Mouse (Mus musculus) heart, postnatal 0 days (tissue): ENCODE measurements around the gene Plekhm2. TPM values are rescaled to one million over a fixed set of nuclear protein-coding genes. Genes with fewer than 3 reads are reported as not detected.

ENCODE experiments used
- ATAC-seq: fragments of 200-750 bp; cut with Nextera tagmentation; 2 replicates; pipeline ENCODE4 v1.8.0; 2017; ENCODE audit warnings: low read depth, moderate number of reproducible peaks, moderate library complexity; ENCODE audit not compliant: insufficient read depth
- DNase-seq: peaks from one replicate; pipeline ENCODE4 v3.0.0-alpha.2; 2016; ENCODE audit warnings: low spot score
- H3K27ac ChIP-seq: fragments of 300-500 bp; sonication (generic); 2 replicates; pipeline ENCODE4 v1.5.1; 2014; ENCODE audit warnings: low read depth, mild to moderate bottlenecking
- H3K27me3 ChIP-seq: fragments of 300-500 bp; sonication (generic); 2 replicates; pipeline ENCODE4 v1.6.1; 2014; ENCODE audit warnings: low read length, mixed read lengths; ENCODE audit not compliant: control insufficient read depth, insufficient read depth
- H3K36me3 ChIP-seq: fragments of 300-500 bp; sonication (generic); replicated peaks from 2 replicates; pipeline ENCODE4 v1.6.1; 2014; ENCODE audit warnings: low read length, mixed read lengths; ENCODE audit not compliant: control insufficient read depth, insufficient read depth
- H3K4me1 ChIP-seq: fragments of 300-500 bp; sonication (generic); 2 replicates; pipeline ENCODE4 v1.6.1; 2014; ENCODE audit warnings: antibody characterized with exemption; ENCODE audit not compliant: control insufficient read depth, insufficient read depth
- H3K4me2 ChIP-seq: fragments of 300-500 bp; sonication (generic); 2 replicates; pipeline ENCODE4 v1.6.1; 2014; ENCODE audit warnings: low read depth, mild to moderate bottlenecking, low read length, moderate library complexity
- H3K4me3 ChIP-seq: fragments of 300-500 bp; sonication (generic); 2 replicates; pipeline ENCODE4 v1.5.1; 2014; ENCODE audit warnings: low read depth, low read length
- H3K9ac ChIP-seq: fragments of 300-500 bp; sonication (generic); replicated peaks from 2 replicates; pipeline ENCODE4 v1.6.1; 2014; ENCODE audit warnings: low read depth, low read length, mixed read lengths
- H3K9me3 ChIP-seq: fragments of 300-500 bp; sonication (generic); replicated peaks from 2 replicates; pipeline ENCODE4 v1.6.1; 2016; ENCODE audit warnings: low read length; ENCODE audit not compliant: control insufficient read depth
- CTCF ChIP-seq: IDR thresholded peaks from 2 replicates; pipeline ENCODE4 v1.5.1; 2016; ENCODE audit warnings: antibody characterized with exemption, control low read depth, low read depth
- EP300 ChIP-seq: IDR thresholded peaks from 2 replicates; pipeline ENCODE4 v1.6.1; 2016; ENCODE audit warnings: antibody characterized with exemption, low read depth
- WGBS: fragments of 180-500 bp; shearing (Covaris S2); extraction: QIAGEN DNeasy Blood & Tissue Kit; methylation state at CpG from one replicate; pipeline ENCODE4 v1.1.7; 2014; 5-methylcytosine and 5-hydroxymethylcytosine counted together
- polyA plus RNA-seq: library from polyadenylated mRNA; unstranded; fragments of >200 nt; fragmentation: Nextera tagmentation; extraction: Ambion mirVana; gene quantifications from 2 replicates; pipeline ENCODE4 v1.2.1, GENCODE M21; 2015
- total RNA-seq: library from RNA; depleted of rRNA; stranded (reverse); fragments of >200 nt; gene quantifications from 2 replicates; pipeline ENCODE4 v1.2.3, GENCODE M21; 2014; ENCODE audit warnings: low replicate concordance

Plekhm2 gene
- total and polyA plus RNA-seq, 2 experiments from 2014 or later, result 7.0 to 43.3 TPM

- no peak for ATAC-seq
- Histone ChIP-seq H3K9ac (no peak overlapping the region), H3K27ac (no peak overlapping the region), H3K4me2 (no peak overlapping the region), H3K36me3 (peaks cover 73% of the 10 kb centered on the region), H3K9me3 (no peaks in the 10 kb centered on the region), H3K4me1 (peaks cover 26% of the 10 kb centered on the region), H3K27me3 (no peaks in the 10 kb centered on the region), H3K4me3 (no peak overlapping the region)
- TF ChIP-seq CTCF (peak; percentile 15; the same call in 1 of the 2 replicates), EP300 (no peak)
- WGBS, result 75% methylated on average over 11 of the region's 11 CpGs
- DNase-seq, result no peak
Measured at GRCm38 (mm10) chr4:141639474-141639873, 25.2 kb downstream of the Plekhm2 start.

- no peak overlapping the region for H3K27ac ChIP-seq
- DNase-seq, result no peak
- ATAC-seq, result no peak
- H3K27me3 ChIP-seq, result no peaks in the 10 kb centered on the region
- 92% methylated on average over 5 of the region's 5 CpGs for WGBS
- H3K9me3 ChIP-seq, result no peaks in the 10 kb centered on the region
- H3K9ac ChIP-seq, result no peak overlapping the region
- H3K36me3 ChIP-seq, result peaks cover 94% of the 10 kb centered on the region
- no peak overlapping the region for H3K4me3 ChIP-seq
- TF ChIP-seq EP300 (no peak), CTCF (no peak)
- peaks cover 4% of the 10 kb centered on the region for H3K4me1 ChIP-seq
- no peak overlapping the region for H3K4me2 ChIP-seq
Measured at GRCm38 (mm10) chr4:141636693-141637092, 28.0 kb downstream of the Plekhm2 start.

GRCm38 (mm10) chr4:141635991-141636390 is 28.7 kb downstream of the Plekhm2 start:
- TF ChIP-seq CTCF (no peak), EP300 (no peak)
- WGBS, result 81% methylated on average over 9 of the region's 9 CpGs

GRCm38 (mm10) chr4:141632111-141632873 is 32.4 kb downstream of the Plekhm2 start:
- no peak overlapping the region for H3K9ac ChIP-seq
- DNase-seq (no peak), ATAC-seq (no peak)
- peaks cover 97% of the 10 kb centered on the region for H3K36me3 ChIP-seq
- H3K27ac ChIP-seq, result no peak overlapping the region
- no peak overlapping the region for H3K4me2 ChIP-seq
- no peak overlapping the region for H3K4me3 ChIP-seq
- H3K27me3 ChIP-seq, result no peaks in the 10 kb centered on the region
- no peaks in the 10 kb centered on the region for H3K9me3 ChIP-seq
- WGBS, result 81% methylated on average over 21 of the region's 21 CpGs
- no peak for TF ChIP-seq EP300
- TF ChIP-seq CTCF, result no peak
- no peaks in the 10 kb centered on the region for H3K4me1 ChIP-seq

More at GRCm38 (mm10) chr4:141635991-141636390, 28.7 kb downstream of the Plekhm2 start:
- DNase-seq (no peak), ATAC-seq (no peak)
- Histone ChIP-seq H3K27ac (no peak overlapping the region), H3K4me2 (no peak overlapping the region), H3K4me3 (no peak overlapping the region), H3K27me3 (no peaks in the 10 kb centered on the region), H3K36me3 (peaks cover 94% of the 10 kb centered on the region), H3K9ac (no peak overlapping the region), H3K9me3 (no peaks in the 10 kb centered on the region), H3K4me1 (no peaks in the 10 kb centered on the region)

- no peaks in the 10 kb centered on the region for H3K27me3 ChIP-seq
- H3K4me2 ChIP-seq, result no peak overlapping the region
- peaks cover 95% of the 10 kb centered on the region for H3K36me3 ChIP-seq
- ATAC-seq (no peak), DNase-seq (no peak)
- H3K4me1 ChIP-seq, result no peaks in the 10 kb centered on the region
- no peaks in the 10 kb centered on the region for H3K9me3 ChIP-seq
- H3K9ac ChIP-seq, result no peak overlapping the region
- no peak overlapping the region for H3K27ac ChIP-seq
- WGBS, result 95% methylated on average over 20 of the region's 20 CpGs
- TF ChIP-seq EP300 (no peak), CTCF (no peak)
- no peak overlapping the region for H3K4me3 ChIP-seq
Measured at GRCm38 (mm10) chr4:141631250-141631649, 33.4 kb downstream of the Plekhm2 start.

GRCm38 (mm10) chr4:141630021-141630420 is 34.7 kb downstream of the Plekhm2 start:
- TF ChIP-seq EP300 (no peak), CTCF (no peak)
- Histone ChIP-seq H3K36me3 (peaks cover 94% of the 10 kb centered on the region), H3K27ac (no peak overlapping the region), H3K4me3 (no peak overlapping the region), H3K4me1 (no peaks in the 10 kb centered on the region), H3K9me3 (no peaks in the 10 kb centered on the region), H3K4me2 (no peak overlapping the region), H3K9ac (no peak overlapping the region), H3K27me3 (no peaks in the 10 kb centered on the region)
- DNase-seq (no peak), ATAC-seq (no peak)
- WGBS, result 88% methylated on average over 11 of the region's 11 CpGs
